Mouse (Mus musculus) ES-Bruce4 (cell line): ENCODE data around the gene Cyb5d1. TPM values are rescaled to one million over a fixed set of nuclear protein-coding genes. Genes with fewer than 3 reads are reported as not detected.
A peak's percentile ranks its signal among the peaks of the same experiment; 100 is the strongest.

ENCODE experiments used
- H3K27ac ChIP-seq: 2 replicates; pipeline ENCODE4 v1.5.1; 2012; ENCODE audit warnings: low read length, inconsistent platforms; ENCODE audit not compliant: insufficient read depth
- H3K27me3 ChIP-seq: 2 replicates; pipeline ENCODE4 v1.6.1; 2012; ENCODE audit warnings: mild to moderate bottlenecking, low read length, inconsistent platforms; ENCODE audit not compliant: control insufficient read depth, poor library complexity, insufficient read depth, severe bottlenecking
- H3K36me3 ChIP-seq: 2 replicates; pipeline ENCODE4 v1.6.1; 2012; ENCODE audit warnings: inconsistent platforms, mild to moderate bottlenecking, low read length, moderate library complexity; ENCODE audit not compliant: control insufficient read depth, poor library complexity, insufficient read depth, severe bottlenecking
- H3K4me1 ChIP-seq: one replicate; pipeline ENCODE4 v1.8.1; 2011; ENCODE audit warnings: low read length; ENCODE audit not compliant: control insufficient read depth, insufficient read depth
- H3K4me3 ChIP-seq: 2 replicates; pipeline ENCODE4 v1.5.1; 2011; ENCODE audit warnings: low read depth, mild to moderate bottlenecking, low read length
- H3K9ac ChIP-seq: 2 replicates; pipeline ENCODE4 v1.6.1; 2012; ENCODE audit warnings: low read depth, mild to moderate bottlenecking, inconsistent platforms; ENCODE audit not compliant: poor library complexity, severe bottlenecking
- H3K9me3 ChIP-seq: replicated peaks from 2 replicates; pipeline ENCODE4 v1.6.1; 2012; ENCODE audit warnings: mild to moderate bottlenecking, low read length, inconsistent platforms; ENCODE audit not compliant: control insufficient read depth, poor library complexity, insufficient read depth, severe bottlenecking
- CTCF ChIP-seq: IDR thresholded peaks from one replicate; pipeline ENCODE4 v1.8.1; 2011; ENCODE audit warnings: low read depth, low read length
- EP300 ChIP-seq: IDR thresholded peaks from 2 replicates; pipeline ENCODE4 v1.6.1; 2011; ENCODE audit warnings: low read depth, low read length; ENCODE audit not compliant: insufficient read depth
- POLR2A ChIP-seq: IDR thresholded peaks from one replicate; pipeline ENCODE4 v1.8.1; 2011; ENCODE audit warnings: low read length; ENCODE audit not compliant: insufficient read depth
- polyA plus RNA-seq: library from polyadenylated mRNA; stranded (reverse); fragments of >200 nt; gene quantifications from 2 replicates; pipeline ENCODE4 v1.2.4, GENCODE M21; 2011; ENCODE audit warnings: low read depth; ENCODE audit not compliant: missing spikeins, insufficient read depth, insufficient read length

The Cyb5d1 gene
- polyA plus RNA-seq, 1 experiment: 21.1 TPM

DNA sequence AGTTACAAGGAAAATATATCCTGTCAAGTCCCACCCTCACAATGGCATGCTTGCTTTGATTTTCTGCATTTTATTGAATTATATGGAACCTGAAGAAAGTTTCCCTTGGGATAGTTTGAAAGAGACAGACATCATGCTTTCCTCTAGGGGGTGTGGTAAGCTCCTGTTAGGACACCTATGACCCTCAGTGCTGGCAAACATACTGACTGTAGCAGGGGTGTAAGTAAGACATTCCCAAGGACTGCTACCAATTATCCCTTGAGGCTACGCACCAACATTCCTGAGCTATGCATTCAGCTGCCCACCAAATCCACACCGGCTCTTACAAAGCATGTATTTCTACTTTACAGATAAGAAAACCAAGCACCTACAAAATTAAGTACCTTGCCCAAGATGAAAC is 33.0 kb downstream of the Cyb5d1 start:
- no peaks in the 10 kb centered on the region for H3K9me3 ChIP-seq
- no peak for TF ChIP-seq POLR2A
- no peak for TF ChIP-seq CTCF
- no peak for TF ChIP-seq EP300
- no peak overlapping the region for H3K27ac ChIP-seq
- H3K4me3 ChIP-seq: no peak overlapping the region
- H3K4me1 ChIP-seq: peaks cover 4% of the 10 kb centered on the region
- H3K9ac ChIP-seq: no peak overlapping the region
- no peaks in the 10 kb centered on the region for H3K36me3 ChIP-seq
- peaks cover 2% of the 10 kb centered on the region; the same call in 1 of the 2 replicates for H3K27me3 ChIP-seq

DNA sequence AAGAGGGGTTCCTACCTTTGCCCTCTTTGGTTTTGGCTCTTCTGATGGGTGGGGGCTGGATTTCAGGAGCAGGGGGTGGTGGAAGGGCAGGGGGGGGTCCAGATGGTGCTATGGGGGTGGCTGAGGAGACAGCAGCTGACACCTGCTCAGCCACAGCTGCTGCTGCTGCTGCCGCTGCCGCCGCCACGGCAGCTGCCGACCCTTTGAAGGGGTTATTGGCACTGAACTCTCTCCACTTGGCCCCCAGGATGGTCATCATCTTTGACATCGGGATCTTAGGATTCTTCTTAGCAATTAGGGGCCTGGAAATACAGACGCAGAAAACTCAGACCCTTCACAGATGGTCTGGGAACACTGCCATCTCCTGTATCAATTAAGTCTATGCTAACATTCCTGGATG is 33.4 kb downstream of the Cyb5d1 start:
- Histone ChIP-seq H3K9me3 (no peaks in the 10 kb centered on the region), H3K36me3 (no peaks in the 10 kb centered on the region), H3K27me3 (no peaks in the 10 kb centered on the region), H3K9ac (no peak overlapping the region), H3K4me1 (peaks cover 4% of the 10 kb centered on the region), H3K27ac (no peak overlapping the region), H3K4me3 (no peak overlapping the region)
- TF ChIP-seq CTCF: no peak
- TF ChIP-seq POLR2A: no peak
- TF ChIP-seq EP300: no peak

DNA sequence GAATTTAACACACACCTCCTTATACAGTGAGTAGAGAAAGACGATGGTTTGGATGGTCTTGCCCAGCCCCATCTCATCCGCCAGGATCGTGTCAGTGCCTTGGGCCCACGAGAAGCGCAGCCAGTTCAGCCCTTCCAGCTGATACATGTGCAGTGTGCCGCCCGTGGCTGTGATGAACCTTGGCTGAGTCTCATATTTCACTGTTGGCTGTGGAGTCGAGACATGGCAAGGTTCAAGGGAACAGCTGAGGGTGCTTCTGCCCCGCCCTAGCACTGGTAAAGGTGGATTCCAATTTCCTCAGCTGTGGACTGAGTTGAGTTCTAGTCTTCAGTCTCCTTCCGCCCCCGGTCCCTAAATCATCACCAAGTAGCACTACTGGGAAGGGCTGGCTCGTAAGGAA is 37.7 kb downstream of the Cyb5d1 start:
- no peaks in the 10 kb centered on the region for H3K36me3 ChIP-seq

DNA sequence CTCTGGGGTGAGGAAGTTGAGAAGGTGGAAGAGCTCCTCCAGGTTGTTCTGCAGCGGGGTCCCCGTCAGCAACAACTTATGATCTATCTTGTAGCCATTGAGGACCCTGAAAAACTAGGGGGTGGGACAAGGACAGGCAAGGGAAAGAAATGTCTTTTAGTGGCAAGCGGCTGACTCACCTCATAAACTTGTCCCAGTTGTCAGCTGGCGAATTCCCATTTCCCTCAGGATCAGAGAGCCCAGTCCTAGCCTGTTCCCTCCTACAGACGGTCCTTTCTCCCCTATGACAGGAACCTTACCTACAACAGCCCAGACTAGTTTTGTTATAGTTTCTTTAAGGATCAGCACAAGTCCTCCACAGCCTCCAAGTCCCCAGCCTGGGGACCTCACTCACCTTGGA is 38.9 kb downstream of the Cyb5d1 start:
- Histone ChIP-seq H3K27me3 (no peaks in the 10 kb centered on the region), H3K27ac (no peak overlapping the region), H3K9ac (no peak overlapping the region), H3K36me3 (no peaks in the 10 kb centered on the region), H3K9me3 (no peaks in the 10 kb centered on the region), H3K4me1 (no peaks in the 10 kb centered on the region), H3K4me3 (no peak overlapping the region)
- TF ChIP-seq EP300 (no peak), CTCF (no peak)

More for the DNA sequence above, 37.7 kb downstream of the Cyb5d1 start:
- Histone ChIP-seq H3K9ac (no peak overlapping the region), H3K4me1 (no peaks in the 10 kb centered on the region), H3K27me3 (no peaks in the 10 kb centered on the region), H3K27ac (no peak overlapping the region), H3K4me3 (no peak overlapping the region), H3K9me3 (no peaks in the 10 kb centered on the region)
- TF ChIP-seq EP300 (no peak), POLR2A (no peak), CTCF (no peak)

DNA sequence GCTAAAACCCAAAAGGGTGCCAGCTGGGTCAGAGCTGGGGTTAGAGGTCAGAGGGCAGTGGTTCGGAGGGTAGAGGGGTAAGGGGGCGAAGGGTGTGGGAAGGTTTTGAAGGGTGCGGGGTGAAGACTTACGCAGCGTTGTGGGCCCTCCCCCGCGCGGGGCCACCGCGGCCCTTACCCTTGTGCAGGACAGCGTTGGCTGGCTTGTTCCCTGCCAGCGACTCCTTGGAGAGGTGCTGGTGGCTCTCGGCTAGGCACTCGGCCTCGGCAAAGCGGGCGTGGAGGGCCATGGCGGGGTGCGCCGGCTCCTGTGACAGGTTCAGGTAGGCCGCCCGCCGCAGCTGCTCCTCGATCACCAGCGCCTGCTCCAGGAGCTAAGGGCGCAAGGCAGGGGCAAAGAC is 49.0 kb downstream of the Cyb5d1 start:
- no peaks in the 10 kb centered on the region for H3K36me3 ChIP-seq
- H3K4me1 ChIP-seq: no peaks in the 10 kb centered on the region

More for the DNA sequence above, 49.0 kb downstream of the Cyb5d1 start:
- no peak overlapping the region for H3K27ac ChIP-seq
- H3K9me3 ChIP-seq: no peaks in the 10 kb centered on the region
- no peaks in the 10 kb centered on the region for H3K27me3 ChIP-seq
- peak overlapping the region; percentile 43 for H3K4me3 ChIP-seq
- TF ChIP-seq EP300 (no peak), CTCF (no peak), POLR2A (no peak)
- peak overlapping the region; percentile 41 for H3K9ac ChIP-seq

Other genes starting within 250 kb of the Cyb5d1 start
- 0.27 TPM in 1 of 2 replicates, not detected in the other for gene Alox12b, start 238.6 kb downstream of the Cyb5d1 start, polyA plus RNA-seq
- not detected in 2 replicates for gene Alox8, start 197.8 kb downstream of the Cyb5d1 start, polyA plus RNA-seq
- gene Gucy2e, start 158.6 kb downstream of the Cyb5d1 start, polyA plus RNA-seq: 0.11 TPM in 1 of 2 replicates, not detected in the other
- gene Cntrob, start 71.9 kb downstream of the Cyb5d1 start, polyA plus RNA-seq: 25.9 and 27.5 TPM in 2 replicates
- 89.1 and 96.0 TPM in 2 replicates for gene Trappc1, start 71.7 kb downstream of the Cyb5d1 start, polyA plus RNA-seq
- 2.5 and 3.4 TPM in 2 replicates for gene Kcnab3, start 69.4 kb downstream of the Cyb5d1 start, polyA plus RNA-seq
- gene Rnf227, start 55.2 kb downstream of the Cyb5d1 start, polyA plus RNA-seq: 1.7 and 3.3 TPM in 2 replicates
- gene Chd3, start 26.2 kb downstream of the Cyb5d1 start, polyA plus RNA-seq: 21.9 and 25.7 TPM in 2 replicates
- 77.9 and 94.0 TPM in 2 replicates for gene Naa38, start 144 bp downstream of the Cyb5d1 start, polyA plus RNA-seq
- 15.7 and 16.6 TPM in 2 replicates for gene Tmem88, start 2.6 kb upstream of the Cyb5d1 start, polyA plus RNA-seq
- gene Kdm6b, start 18.0 kb upstream of the Cyb5d1 start, polyA plus RNA-seq: 23.3 and 28.4 TPM in 2 replicates
- 1.2 and 2.0 TPM in 2 replicates for gene Dnah2, start 153.5 kb upstream of the Cyb5d1 start, polyA plus RNA-seq
- gene Efnb3, start 164.6 kb upstream of the Cyb5d1 start, polyA plus RNA-seq: 3.9 and 4.0 TPM in 2 replicates
- gene Wrap53, start 184.6 kb upstream of the Cyb5d1 start, polyA plus RNA-seq: 10.3 and 17.8 TPM in 2 replicates
- gene Trp53, start 184.7 kb upstream of the Cyb5d1 start, polyA plus RNA-seq: 230 and 277 TPM in 2 replicates
- 20.4 and 24.0 TPM in 2 replicates for gene Atp1b2, start 210.3 kb upstream of the Cyb5d1 start, polyA plus RNA-seq
- gene Shbg, start 222.3 kb upstream of the Cyb5d1 start, polyA plus RNA-seq: not detected in 2 replicates
- gene Sat2, start 226.4 kb upstream of the Cyb5d1 start, polyA plus RNA-seq: 9.1 and 9.6 TPM in 2 replicates
- gene Fxr2, start 237.4 kb upstream of the Cyb5d1 start, polyA plus RNA-seq: 170 and 173 TPM in 2 replicates